Mouse (Mus musculus) stomach, postnatal 0 days (tissue): ENCODE measurements around the gene Gna12.

ENCODE experiments used
- CTCF ChIP-seq: IDR thresholded peaks from 2 replicates; pipeline ENCODE4 v1.5.1; 2016; ENCODE audit warnings: antibody characterized with exemption, low read depth, mild to moderate bottlenecking, moderate library complexity
- EP300 ChIP-seq: optimal IDR thresholded peaks from 2 replicates; pipeline ENCODE3; 2016; ENCODE audit warnings: antibody characterized with exemption

GRCm38 (mm10) chr5:140829081-140829910 lies 935 bp downstream of the Gna12 start:
- TF ChIP-seq CTCF (peak; percentile 59), EP300 (no peak)
